Mouse (Mus musculus) heart, adult 2 months (tissue): ENCODE measurements at regions not wholly inside any gene's neighbourhood (a gene's known extent, or its start where the extent isn't known, plus 50 kb on each side); places are given as distances from the start of the nearest gene placed in this dataset.
"Not testable (repeated sequence)": the region's sequence is repeated elsewhere in the genome, so short reads cannot be mapped to it uniquely, and the experiment has no call there.

Source experiments
- CTCF ChIP-seq: fragments of 200-600 bp; IDR thresholded peaks from 2 replicates; pipeline ENCODE4 v1.8.1; 2022; ENCODE audit warnings: antibody characterized with exemption, mild to moderate bottlenecking, moderate library complexity
- EP300 ChIP-seq: fragments of 200-500 bp; IDR thresholded peaks from 2 replicates; pipeline ENCODE4 v1.6.1; 2011; ENCODE audit warnings: low read depth, low read length, control low read depth; ENCODE audit not compliant: insufficient read depth

DNA sequence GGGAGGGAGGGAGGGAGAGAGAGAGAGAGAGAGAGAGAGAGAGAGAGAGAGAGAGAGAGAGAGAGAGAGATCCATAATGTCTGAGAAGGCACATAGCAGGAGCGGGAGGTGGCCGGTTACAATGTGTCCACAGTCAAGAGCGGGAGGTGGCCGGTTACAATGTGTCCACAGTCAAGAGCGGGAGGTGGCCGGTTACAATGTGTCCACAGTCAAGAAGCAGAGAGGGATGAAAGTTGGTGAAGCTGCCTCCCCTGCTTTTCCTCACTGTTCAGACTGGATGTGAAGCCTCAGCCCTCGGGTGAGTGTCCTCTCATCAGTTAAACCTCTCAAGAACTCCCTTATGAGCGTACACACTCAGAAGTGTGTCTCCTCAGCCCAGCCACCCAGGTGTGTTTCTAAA lies 57.2 kb upstream of the Dlx2 start:
- not testable (repeated sequence) for TF ChIP-seq CTCF, EP300
